Mouse (Mus musculus): ENCODE results near the gene Fam83e. TPM values are rescaled to one million over a fixed set of nuclear protein-coding genes. Genes with fewer than 3 reads are reported as not detected.

Gene Fam83e
- polyA plus RNA-seq, 1 experiment from 2014 or later, result 1.7 TPM

DNA sequence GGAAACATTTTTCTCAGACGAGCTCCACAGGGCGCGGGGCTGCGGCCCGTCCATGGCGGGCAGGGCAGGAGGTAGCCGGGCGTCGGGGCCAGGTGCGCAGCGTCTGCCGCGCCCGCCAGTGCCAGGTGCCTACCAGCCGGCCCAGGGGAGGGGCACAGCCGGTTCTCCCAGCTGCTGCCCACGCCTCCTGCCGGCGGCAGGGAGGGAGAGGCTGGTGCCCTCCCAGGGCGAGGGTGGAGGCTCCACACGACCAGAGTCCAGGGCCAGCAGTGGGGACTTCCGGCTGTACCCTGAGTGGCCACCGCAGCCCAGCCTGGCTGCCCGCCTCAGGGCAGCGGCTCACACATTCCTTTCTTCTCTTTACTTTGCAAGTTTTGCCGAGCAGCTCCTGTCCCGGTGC is 38.4 kb downstream of the Fam83e start:
- WGBS, result 3% methylated on average over 24 of the region's 27 CpGs
- Histone ChIP-seq H3K9ac (replicated peaks; ENCODE audit: low read depth) (no peak overlapping the region), H3K36me3 (ENCODE audit: insufficient read depth, low read length) (no peaks in the 10 kb centered on the region), H3K4me3 (ENCODE audit: low read depth, low read length) (no peak overlapping the region), H3K4me2 (replicated peaks; ENCODE audit: low read depth, low read length) (peak overlapping the region; percentile 29; the same call in 1 of the 2 replicates), H3K27me3 (replicated peaks; ENCODE audit: insufficient read depth, low read length) (no peaks in the 10 kb centered on the region), H3K27ac (ENCODE audit: low read length) (no peak overlapping the region), H3K4me1 (ENCODE audit: insufficient read depth, low read depth, low read length) (no peaks in the 10 kb centered on the region), H3K9me3 (ENCODE audit: low read length) (no peaks in the 10 kb centered on the region)
- ATAC-seq (peak; percentile 96), DNase-seq (ENCODE audit: low spot score) (peak; percentile 74)
- peak; percentile 56 for TF ChIP-seq CTCF (IDR thresholded peaks at IDR 0.05)
- no peak for TF ChIP-seq EP300 (IDR thresholded peaks at IDR 0.05)

DNA sequence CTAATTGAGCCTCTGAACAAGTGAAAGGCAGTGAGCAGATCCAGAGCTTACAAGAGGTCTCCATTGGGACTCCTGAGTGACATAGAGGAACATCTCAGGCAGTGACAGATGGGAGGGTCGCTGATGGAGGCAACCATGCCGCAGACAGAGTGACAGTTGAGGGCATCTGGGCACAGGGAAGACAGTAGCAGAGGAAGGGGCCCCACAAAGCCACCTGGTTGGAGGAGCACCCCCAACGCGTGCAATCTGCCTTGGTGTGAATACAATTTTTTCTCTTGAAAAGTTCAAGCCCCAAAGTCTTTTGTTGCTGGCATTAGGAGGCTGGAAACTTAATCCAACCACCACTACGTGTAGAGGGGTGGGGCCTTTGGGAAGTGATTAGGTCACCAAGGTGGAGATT is 39.1 kb downstream of the Fam83e start:
- no peak for ATAC-seq
- no peak overlapping the region for H3K27ac ChIP-seq (ENCODE audit: low read length)
- H3K36me3 ChIP-seq (ENCODE audit: insufficient read depth, low read length), result no peaks in the 10 kb centered on the region

DNA sequence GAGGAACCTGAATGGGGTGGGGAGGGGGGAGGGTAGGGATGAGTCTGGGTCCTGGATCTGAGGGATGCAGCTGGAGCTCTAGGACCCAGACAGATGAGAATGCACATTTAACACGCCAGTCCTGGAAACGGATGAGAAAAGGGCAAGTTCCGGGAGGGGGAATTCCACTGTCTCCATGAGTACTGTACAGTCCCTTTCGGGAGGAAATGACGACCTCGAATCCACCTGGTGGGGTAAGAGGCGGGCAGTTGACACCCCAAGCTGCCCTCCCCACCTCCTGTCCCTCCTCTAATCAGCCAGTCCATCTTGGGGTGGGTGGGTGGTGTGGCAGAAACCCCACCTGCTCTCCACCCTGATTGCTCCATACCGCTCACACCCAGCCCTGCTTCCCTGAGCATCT is 45.0 kb downstream of the Fam83e start:
- DNase-seq (ENCODE audit: low spot score) (no peak), ATAC-seq (no peak; the same call in 1 of the 2 replicates)
- Histone ChIP-seq H3K27ac (ENCODE audit: low read length) (no peak overlapping the region), H3K36me3 (ENCODE audit: insufficient read depth, low read length) (no peaks in the 10 kb centered on the region), H3K9ac (replicated peaks; ENCODE audit: low read depth) (no peak overlapping the region), H3K9me3 (ENCODE audit: low read length) (no peaks in the 10 kb centered on the region), H3K27me3 (replicated peaks; ENCODE audit: insufficient read depth, low read length) (no peaks in the 10 kb centered on the region), H3K4me1 (ENCODE audit: insufficient read depth, low read depth, low read length) (no peaks in the 10 kb centered on the region), H3K4me3 (ENCODE audit: low read depth, low read length) (no peak overlapping the region), H3K4me2 (replicated peaks; ENCODE audit: low read depth, low read length) (no peak overlapping the region)
- no peak for TF ChIP-seq CTCF (IDR thresholded peaks at IDR 0.05)
- TF ChIP-seq EP300 (IDR thresholded peaks at IDR 0.05), result no peak
- 37% methylated on average over 8 of the region's 8 CpGs for WGBS

More for the DNA sequence above, 39.1 kb downstream of the Fam83e start:
- Histone ChIP-seq H3K4me2 (replicated peaks; ENCODE audit: low read depth, low read length) (no peak overlapping the region), H3K27me3 (replicated peaks; ENCODE audit: insufficient read depth, low read length) (no peaks in the 10 kb centered on the region), H3K9me3 (ENCODE audit: low read length) (no peaks in the 10 kb centered on the region), H3K4me1 (ENCODE audit: insufficient read depth, low read depth, low read length) (no peaks in the 10 kb centered on the region), H3K4me3 (ENCODE audit: low read depth, low read length) (no peak overlapping the region), H3K9ac (replicated peaks; ENCODE audit: low read depth) (no peak overlapping the region)
- no peak for DNase-seq (ENCODE audit: low spot score)
- WGBS, result 57% methylated on average over 5 of the region's 5 CpGs
- TF ChIP-seq EP300 (IDR thresholded peaks at IDR 0.05), result no peak

DNA sequence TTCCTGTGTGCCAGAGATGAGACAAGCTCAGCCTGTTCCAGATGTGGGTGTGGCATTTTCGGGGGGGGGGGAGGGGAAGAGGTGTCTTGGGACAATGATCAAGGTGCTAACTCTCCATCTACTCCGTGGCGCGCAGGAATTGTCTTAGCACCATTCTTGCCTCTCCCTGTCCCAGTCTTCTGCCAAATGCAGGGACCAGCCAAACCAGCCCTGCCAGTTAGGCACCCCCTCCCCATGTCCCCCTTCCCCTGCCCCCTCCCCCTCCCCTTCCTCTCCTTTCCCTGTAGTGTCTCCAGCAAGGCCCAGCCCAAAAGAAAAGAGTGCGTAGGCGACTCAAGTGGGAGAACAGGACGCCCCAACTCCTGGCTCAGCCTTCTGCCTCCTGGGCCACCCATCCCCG is 45.8 kb downstream of the Fam83e start:
- 38% methylated on average over 8 of the region's 8 CpGs for WGBS
- no peak overlapping the region for H3K9ac ChIP-seq (replicated peaks; ENCODE audit: low read depth)
- ATAC-seq, result no peak
- DNase-seq (ENCODE audit: low spot score), result no peak
- H3K4me2 ChIP-seq (replicated peaks; ENCODE audit: low read depth, low read length), result no peak overlapping the region
- TF ChIP-seq EP300 (IDR thresholded peaks at IDR 0.05), result no peak
- no peak for TF ChIP-seq CTCF (IDR thresholded peaks at IDR 0.05)
- no peak overlapping the region for H3K4me3 ChIP-seq (ENCODE audit: low read depth, low read length)
- no peaks in the 10 kb centered on the region for H3K27me3 ChIP-seq (replicated peaks; ENCODE audit: insufficient read depth, low read length)
- H3K4me1 ChIP-seq (ENCODE audit: insufficient read depth, low read depth, low read length), result no peaks in the 10 kb centered on the region
- no peak overlapping the region for H3K27ac ChIP-seq (ENCODE audit: low read length)
- H3K9me3 ChIP-seq (ENCODE audit: low read length), result no peaks in the 10 kb centered on the region
- no peaks in the 10 kb centered on the region for H3K36me3 ChIP-seq (ENCODE audit: insufficient read depth, low read length)

DNA sequence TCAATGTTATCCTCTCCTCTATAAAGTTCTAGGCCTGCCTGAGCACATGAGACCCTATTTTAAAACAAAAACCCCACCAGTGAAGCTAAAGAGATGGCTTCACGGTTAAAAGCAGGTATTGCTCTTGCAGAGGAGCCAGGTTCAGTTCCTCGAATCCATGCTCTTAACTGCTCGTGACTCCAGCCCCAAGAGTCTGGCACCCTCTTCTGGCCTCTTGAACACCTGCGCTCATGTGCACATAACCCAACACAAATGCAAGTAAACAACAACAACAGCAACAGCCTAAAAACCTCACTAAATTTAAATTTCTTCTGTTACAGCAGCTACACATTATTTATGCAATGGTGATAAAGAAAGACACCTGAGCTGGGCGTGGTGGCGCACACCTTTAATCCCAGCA is 46.5 kb downstream of the Fam83e start:
- no peaks in the 10 kb centered on the region for H3K4me1 ChIP-seq (ENCODE audit: insufficient read depth, low read depth, low read length)
- no peaks in the 10 kb centered on the region for H3K27me3 ChIP-seq (replicated peaks; ENCODE audit: insufficient read depth, low read length)
- H3K9ac ChIP-seq (replicated peaks; ENCODE audit: low read depth), result no peak overlapping the region
- no peaks in the 10 kb centered on the region for H3K9me3 ChIP-seq (ENCODE audit: low read length)
- no peak overlapping the region for H3K4me3 ChIP-seq (ENCODE audit: low read depth, low read length)
- ATAC-seq (no peak), DNase-seq (ENCODE audit: low spot score) (no peak)
- TF ChIP-seq EP300 (IDR thresholded peaks at IDR 0.05), result no peak
- TF ChIP-seq CTCF (IDR thresholded peaks at IDR 0.05), result no peak
- H3K4me2 ChIP-seq (replicated peaks; ENCODE audit: low read depth, low read length), result no peak overlapping the region
- no peaks in the 10 kb centered on the region for H3K36me3 ChIP-seq (ENCODE audit: insufficient read depth, low read length)
- 91% methylated on average over 6 of the region's 6 CpGs for WGBS
- no peak overlapping the region for H3K27ac ChIP-seq (ENCODE audit: low read length)

DNA sequence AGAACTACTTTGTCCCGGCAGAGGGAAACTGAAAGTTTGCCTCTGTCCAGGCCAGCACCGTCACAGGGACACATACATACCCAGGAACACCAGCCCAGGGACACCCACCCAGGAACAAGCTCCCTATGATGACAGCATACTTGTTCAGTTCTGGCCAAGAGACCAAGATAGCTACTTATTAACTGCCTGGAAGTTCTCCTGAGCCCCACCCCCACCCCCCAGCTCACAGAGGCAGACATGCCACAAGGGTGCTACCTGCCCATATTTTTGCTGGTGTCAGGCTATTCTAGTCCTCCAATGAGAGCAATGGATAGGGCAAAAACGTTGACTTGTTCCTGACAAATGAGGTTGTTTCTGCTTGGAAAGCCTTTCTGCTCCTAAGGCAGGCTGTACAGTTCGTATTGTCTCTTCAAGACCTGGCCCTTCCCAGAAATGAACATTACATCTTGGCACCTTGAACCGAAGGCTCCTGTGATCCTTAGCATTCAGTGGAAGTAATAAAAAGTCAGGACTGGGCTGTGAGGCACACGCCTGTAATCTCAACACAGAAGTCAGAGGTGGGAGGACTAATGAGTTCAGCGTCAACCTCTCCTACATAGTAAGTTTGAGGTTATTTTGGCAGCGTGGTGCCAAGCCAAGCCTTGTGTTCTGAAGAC is 49.5 kb downstream of the Fam83e start:
- H3K9ac ChIP-seq (replicated peaks; ENCODE audit: low read depth), result no peak overlapping the region
- no peak for TF ChIP-seq EP300 (IDR thresholded peaks at IDR 0.05)
- no peak for TF ChIP-seq CTCF (IDR thresholded peaks at IDR 0.05)
- no peaks in the 10 kb centered on the region for H3K36me3 ChIP-seq (ENCODE audit: insufficient read depth, low read length)
- no peaks in the 10 kb centered on the region for H3K4me1 ChIP-seq (ENCODE audit: insufficient read depth, low read depth, low read length)
- 59% methylated on average over 8 of the region's 8 CpGs for WGBS
- no peaks in the 10 kb centered on the region for H3K9me3 ChIP-seq (ENCODE audit: low read length)
- ATAC-seq, result peak; percentile 46
- H3K4me3 ChIP-seq (ENCODE audit: low read depth, low read length), result no peak overlapping the region
- no peak for DNase-seq (ENCODE audit: low spot score)
- H3K27ac ChIP-seq (ENCODE audit: low read length), result no peak overlapping the region
- no peaks in the 10 kb centered on the region for H3K27me3 ChIP-seq (replicated peaks; ENCODE audit: insufficient read depth, low read length)
- no peak overlapping the region for H3K4me2 ChIP-seq (replicated peaks; ENCODE audit: low read depth, low read length)

DNA sequence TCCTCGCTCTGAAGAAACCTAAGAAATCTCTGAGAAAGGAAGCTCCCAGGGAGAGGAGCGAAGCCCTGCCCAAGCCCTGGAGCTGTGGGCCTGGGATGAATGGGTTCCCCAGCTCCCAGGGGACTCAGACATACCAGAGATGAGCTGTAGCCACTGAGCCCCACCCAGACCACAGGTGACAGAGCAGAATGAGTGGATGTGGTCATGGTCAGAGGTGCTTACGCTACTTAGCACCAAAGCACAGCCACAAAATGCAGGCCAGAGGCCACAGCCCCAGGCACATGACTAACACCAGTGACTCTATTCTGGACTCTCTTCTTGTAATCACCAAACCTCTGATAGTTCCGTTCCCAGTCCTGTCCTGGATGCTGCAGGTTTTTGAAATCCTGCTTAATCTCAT is 50.1 kb downstream of the Fam83e start:
- no peak for ATAC-seq

More for the DNA sequence above, 50.1 kb downstream of the Fam83e start:
- Histone ChIP-seq H3K36me3 (ENCODE audit: insufficient read depth, low read length) (no peaks in the 10 kb centered on the region), H3K9ac (replicated peaks; ENCODE audit: low read depth) (no peak overlapping the region), H3K4me1 (ENCODE audit: insufficient read depth, low read depth, low read length) (no peaks in the 10 kb centered on the region), H3K4me2 (replicated peaks; ENCODE audit: low read depth, low read length) (no peak overlapping the region), H3K9me3 (ENCODE audit: low read length) (no peaks in the 10 kb centered on the region), H3K27me3 (replicated peaks; ENCODE audit: insufficient read depth, low read length) (no peaks in the 10 kb centered on the region), H3K4me3 (ENCODE audit: low read depth, low read length) (no peak overlapping the region), H3K27ac (ENCODE audit: low read length) (no peak overlapping the region)
- no peak for TF ChIP-seq EP300 (IDR thresholded peaks at IDR 0.05)
- TF ChIP-seq CTCF (IDR thresholded peaks at IDR 0.05), result no peak
- DNase-seq (ENCODE audit: low spot score), result no peak
- WGBS, result 64% methylated on average over 4 of the region's 4 CpGs

Data from lung, postnatal 0 days (tissue).